Mouse (Mus musculus): ENCODE results near the gene Amy2a4.
"Not testable (repeated sequence)": the region's sequence is repeated elsewhere in the genome, so short reads cannot be mapped to it uniquely, and the experiment has no call there.

Gene Amy2a4

GRCm38 (mm10) chr3:113291349-113291748, at the start of gene Amy2a4:
Amy2a4 (minus strand) TSS chr3:113291449.
- not testable (repeated sequence) for DNase-seq

DNA sequence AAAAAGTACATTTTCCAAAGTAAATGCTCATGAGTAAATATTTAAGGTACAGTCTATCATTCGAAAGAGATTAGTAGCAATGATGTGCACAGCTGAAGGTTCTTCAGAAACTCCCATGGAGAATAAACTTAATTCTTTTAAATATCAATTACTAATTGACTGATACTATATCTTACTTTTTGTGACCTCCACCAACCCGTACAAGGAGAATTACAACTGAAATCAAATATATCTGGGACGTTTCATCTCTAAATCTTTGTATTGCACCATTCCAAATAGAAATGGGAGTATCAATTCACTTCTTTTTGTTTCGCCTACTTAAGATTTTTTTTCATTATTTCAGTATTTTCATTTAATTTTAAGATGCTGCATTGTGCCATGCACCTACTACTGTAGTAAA, 32.7 kb upstream of the Amy2a4 start, which contains the start of gene Amy2a3:
Gene Amy2a3, minus strand, starts transcription at position 101 of the 400 bp plus-strand sequence.
- DNase-seq = not testable (repeated sequence)

- DNase-seq = not testable (repeated sequence)
Measured at GRCm38 (mm10) chr3:113312937-113313336, 21.7 kb upstream of the Amy2a4 start.

DNA sequence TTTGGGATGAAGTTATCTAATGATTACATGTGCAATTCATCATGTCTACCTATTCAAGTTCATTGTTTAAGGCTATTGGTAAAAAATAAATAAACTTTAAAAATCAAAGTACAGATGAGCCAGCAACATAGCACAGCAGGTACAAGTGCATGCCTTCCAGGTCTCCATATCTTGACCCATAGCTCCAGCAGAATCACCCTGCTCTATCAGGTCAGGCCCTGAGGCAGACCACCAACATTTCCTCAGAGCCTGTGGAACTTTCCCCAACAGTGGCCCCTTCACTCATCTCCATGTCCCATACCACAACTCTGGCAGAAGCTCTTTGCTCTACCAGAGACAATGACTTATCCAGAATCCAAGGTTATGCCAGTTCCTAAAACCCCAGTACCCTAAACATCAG, 11.0 kb downstream of the Amy2a4 start:
- not testable (repeated sequence) for DNase-seq

DNA sequence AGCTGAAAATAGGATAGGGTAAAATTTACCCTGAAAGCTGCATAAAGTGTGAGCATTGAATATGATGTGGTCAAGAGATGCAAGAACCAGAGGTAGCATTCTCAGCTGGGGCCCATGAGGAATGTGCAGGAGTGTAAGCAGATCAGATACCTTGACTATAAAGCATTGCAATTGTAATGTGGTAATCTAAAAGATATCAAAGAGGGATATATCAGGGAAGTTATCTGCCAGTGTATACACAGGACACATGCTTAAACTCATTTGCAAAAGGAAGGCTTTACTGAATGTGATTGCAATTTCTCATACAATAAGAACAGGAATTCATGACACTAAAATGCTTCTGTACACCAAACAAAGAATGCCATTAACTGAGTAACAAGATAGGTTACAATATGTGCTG, 11.7 kb downstream of the Amy2a4 start:
- not testable (repeated sequence) for DNase-seq

DNA sequence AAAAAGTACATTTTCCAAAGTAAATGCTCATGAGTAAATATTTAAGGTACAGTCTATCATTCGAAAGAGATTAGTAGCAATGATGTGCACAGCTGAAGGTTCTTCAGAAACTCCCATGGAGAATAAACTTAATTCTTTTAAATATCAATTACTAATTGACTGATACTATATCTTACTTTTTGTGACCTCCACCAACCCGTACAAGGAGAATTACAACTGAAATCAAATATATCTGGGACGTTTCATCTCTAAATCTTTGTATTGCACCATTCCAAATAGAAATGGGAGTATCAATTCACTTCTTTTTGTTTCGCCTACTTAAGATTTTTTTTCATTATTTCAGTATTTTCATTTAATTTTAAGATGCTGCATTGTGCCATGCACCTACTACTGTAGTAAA, 32.5 kb downstream of the Amy2a4 start, which contains the start of gene Amy2a5:
Gene Amy2a5, minus strand, starts transcription at position 101 of the 400 bp plus-strand sequence.
- DNase-seq = not testable (repeated sequence)
